Mouse (Mus musculus) layer of hippocampus, adult 8-10 months (tissue): Measurements from ENCODE around the gene Yy1. TPM values are rescaled to one million over a fixed set of nuclear protein-coding genes. Genes with fewer than 3 reads are reported as not detected.

Source experiments
- DNase-seq, 2 experiments: peaks; one replicate each; pipeline ENCODE4 v3.0.0; 2022; ENCODE audit warnings: low spot score in 2 of 2
- microRNA-seq, 2 experiments: library from miRNA; unstranded; fragments of <30 nt; microRNA quantifications; one replicate each; pipeline ENCODE4 v1.2.0; 2022
- total RNA-seq, 4 experiments: library from RNA; stranded (reverse); gene quantifications; 2 replicates each; pipeline ENCODE4 v1.2.4; 2022

The Yy1 gene
- total RNA-seq, 4 experiments from 2014 or later: 43.9 to 50.6 (median 48.8) TPM

DNA sequence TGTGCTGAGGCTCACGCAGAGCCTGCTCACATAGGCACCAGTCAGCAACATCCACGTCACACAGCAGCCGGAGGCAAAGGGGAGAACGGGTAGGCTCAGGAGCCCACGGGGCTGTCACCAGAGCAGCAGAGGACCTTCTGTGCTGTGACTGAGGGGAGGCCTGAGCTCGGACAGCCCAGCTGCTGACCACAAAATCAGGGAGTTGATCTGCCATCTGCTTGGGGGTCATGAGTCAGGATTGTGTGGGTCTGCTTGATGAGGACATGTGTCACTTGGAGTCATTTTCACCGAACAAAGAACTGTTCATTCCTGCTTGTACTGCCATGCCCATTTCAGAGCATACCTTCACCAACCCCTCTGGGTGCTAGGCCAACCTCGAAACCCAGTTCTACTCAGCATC is 63.4 kb downstream of the Yy1 start:
- DNase-seq: no peak

DNA sequence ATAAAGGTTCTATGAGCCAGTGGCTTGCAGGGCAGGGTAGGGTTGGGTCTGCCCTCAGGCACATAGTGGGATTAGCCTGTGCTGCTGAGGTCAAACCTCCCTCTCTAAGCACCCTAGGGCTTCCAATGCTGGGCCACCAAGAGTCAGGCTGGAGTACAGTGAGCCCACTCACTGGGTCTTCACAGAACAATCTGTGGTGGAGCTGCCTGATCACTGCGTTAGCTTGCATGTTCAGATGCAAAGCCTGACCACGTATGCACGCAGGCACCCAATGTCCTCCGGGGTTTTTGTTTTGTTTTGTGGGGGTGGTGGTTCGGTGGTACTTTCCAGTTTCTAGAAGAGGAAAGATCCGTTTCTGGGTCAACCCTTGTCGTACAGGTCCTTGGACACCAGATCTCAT is 64.3 kb downstream of the Yy1 start:
- no peak for DNase-seq

DNA sequence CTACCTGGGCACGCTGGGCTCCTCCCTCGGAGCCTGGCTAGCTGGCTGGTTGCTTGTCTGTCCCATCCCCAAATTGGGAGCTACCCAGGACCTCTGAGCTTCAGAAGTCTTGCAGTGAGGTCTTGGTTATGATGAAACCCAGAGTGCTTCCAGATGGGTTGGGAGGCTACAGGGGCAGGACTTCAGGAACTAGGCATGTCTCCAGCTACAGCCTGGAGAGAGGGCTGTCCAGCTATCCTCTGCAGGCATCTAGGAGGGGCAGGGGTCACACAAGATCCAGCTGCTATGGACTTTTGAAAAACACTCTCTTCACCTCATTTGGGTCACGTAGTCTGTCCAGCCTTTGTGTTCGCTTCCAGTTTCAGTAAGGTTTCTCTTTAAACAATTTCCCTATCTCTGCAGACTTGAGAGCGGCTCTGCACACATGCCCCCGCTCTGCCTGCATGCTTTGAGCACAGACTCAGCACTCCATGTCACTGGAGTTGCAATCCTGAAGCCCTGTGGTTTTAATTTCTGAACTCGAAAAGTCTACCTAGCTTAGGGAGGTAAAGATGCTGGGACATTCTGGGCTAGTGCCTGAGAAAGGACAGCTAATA is 64.9 kb downstream of the Yy1 start:
- no peak for DNase-seq

DNA sequence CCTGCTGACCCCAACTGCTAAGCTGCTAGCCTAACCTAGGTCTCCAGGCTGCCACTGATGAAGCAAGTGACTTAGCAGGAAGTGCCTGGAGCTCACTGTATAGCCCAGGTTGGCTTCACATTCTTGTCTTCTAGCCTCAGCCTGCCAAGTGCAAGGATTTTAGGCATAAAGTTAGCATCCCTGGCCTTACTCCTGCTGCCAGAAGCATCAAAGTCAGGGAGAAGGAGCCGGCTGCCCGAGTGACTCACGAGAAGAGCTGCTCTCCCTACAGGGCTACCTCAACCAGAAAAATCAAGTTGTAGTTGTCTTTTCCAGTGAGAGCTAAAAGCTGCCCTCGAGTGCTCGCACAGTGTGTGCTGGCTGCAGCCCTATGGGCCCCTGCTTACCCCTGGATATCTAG is 65.7 kb downstream of the Yy1 start:
- DNase-seq: no peak

DNA sequence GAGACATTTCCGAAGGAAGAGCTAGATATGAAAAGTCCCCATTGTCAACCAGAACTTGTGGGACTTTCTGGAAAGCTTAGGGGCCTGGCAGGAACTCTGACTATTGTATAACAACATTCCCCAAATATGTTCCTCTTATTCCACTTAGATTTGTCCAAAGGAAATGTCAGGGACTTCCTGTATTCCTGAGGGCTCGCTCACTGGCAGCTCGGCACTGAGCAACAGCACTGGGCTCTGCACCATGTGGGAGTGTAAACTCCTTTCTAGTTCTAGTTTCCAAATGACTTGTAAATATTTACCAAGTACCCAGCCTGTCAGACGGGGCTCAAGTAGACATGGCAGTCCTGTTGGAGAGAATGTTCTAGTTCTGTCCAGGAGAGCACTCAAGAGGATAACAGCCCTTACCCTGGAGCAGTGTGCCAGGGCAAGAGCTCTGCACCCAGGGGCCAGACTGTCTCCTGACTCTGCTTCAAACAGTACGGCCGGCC is 72.3 kb downstream of the Yy1 start:
- DNase-seq: no peak

DNA sequence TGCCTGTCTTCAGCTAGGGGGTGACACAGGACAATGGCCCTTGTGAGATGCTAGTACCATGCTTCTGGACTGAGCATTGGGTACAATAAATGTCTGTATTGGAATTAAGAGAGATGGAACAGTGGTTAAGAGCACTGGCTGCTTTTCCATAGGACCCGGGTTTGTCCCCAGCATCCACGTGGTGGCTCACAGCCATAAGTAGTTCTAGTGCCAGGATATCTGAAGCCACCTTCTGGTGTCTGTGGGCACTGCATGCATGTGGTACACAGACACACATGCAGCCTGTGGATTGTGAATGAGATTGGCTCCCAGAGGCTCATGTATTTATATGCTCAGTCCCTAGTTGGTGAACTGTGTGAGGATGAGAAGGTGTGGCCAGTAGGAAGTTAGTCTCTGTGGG is 76.8 kb downstream of the Yy1 start:
- no peak for DNase-seq

Small RNAs within 50 kb of the gene (microRNA-seq; reads per million reads assigned to microRNA genes)
- gene Mir345: 47.2 to 62.9 reads per million in 2 experiments

Other genes starting within 250 kb of the Yy1 start
- gene Evl, start 238.3 kb upstream of the Yy1 start, total RNA-seq: 100 to 1,000 TPM; 163 to 183 (median 171) TPM
- gene Degs2, start 90.7 kb upstream of the Yy1 start, total RNA-seq: 1 to 10 TPM; 3.9 to 5.8 (median 5.5) TPM
- 10 to 100 TPM; 18.4 to 28.4 (median 21.8) TPM for gene Slc25a29, start 42.9 kb downstream of the Yy1 start, total RNA-seq
- gene Slc25a47, start 43.1 kb downstream of the Yy1 start, total RNA-seq: 10 to 100 TPM in 1 of 4 experiments, 1 to 10 TPM in 3; 8.1 to 10.8 (median 9.0) TPM
- 10 to 100 TPM in 3 of 4 experiments, 1 to 10 TPM in 1; 9.9 to 15.6 (median 12.6) TPM for gene Wdr25, start 100.7 kb downstream of the Yy1 start, total RNA-seq
- 10 to 100 TPM; 82.6 to 97.2 (median 90.6) TPM for gene Wars, start 101.2 kb downstream of the Yy1 start, total RNA-seq